Mouse (Mus musculus): ENCODE results near the gene Flvcr2.

GRCm38 (mm10) chr12:85837765-85838164 is 91.4 kb downstream of the Flvcr2 start:
- TF ChIP-seq CTCF (conservative IDR thresholded peaks at IDR 0.05; ENCODE audit: low read length) (peak; percentile 27), NANOG (IDR thresholded peaks at IDR 0.05; ENCODE audit: borderline replicate concordance, low read length) (no peak), POU5F1 (IDR thresholded peaks at IDR 0.05; ENCODE audit: borderline replicate concordance, low read length) (no peak)
